Comparison of ENCODE assay signal across 8 mouse cellular contexts in the genomic region with DNA sequence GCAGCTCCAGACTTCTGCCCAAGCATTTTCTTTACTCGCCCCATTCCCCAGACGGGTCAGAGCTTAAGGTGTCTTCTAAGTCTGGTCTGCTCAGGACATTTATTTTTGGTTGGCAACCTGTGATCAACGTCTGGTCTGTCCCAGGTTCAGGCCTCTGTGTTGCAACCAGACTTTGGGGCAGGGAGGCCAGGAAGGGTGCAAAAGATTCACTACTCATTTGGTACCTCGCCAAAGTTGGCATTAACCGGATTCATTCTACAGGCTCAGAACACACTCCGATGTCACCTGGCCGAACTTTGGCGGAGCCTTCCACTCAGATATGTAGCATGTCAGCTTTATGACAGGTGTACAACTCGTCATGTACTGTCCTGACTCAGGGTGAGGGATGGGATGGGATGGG. TPM values are rescaled to one million over a fixed set of nuclear protein-coding genes. Genes with fewer than 3 reads are reported as not detected.
A peak's percentile ranks its signal among the peaks of the same experiment; 100 is the strongest.
DNase-seq lines count a peak whose midpoint lies in the region; ATAC-seq and TF ChIP-seq lines count a peak whose summit lies in the region.

No protein-coding gene starts in this region.

- H3K36me3 ChIP-seq in heart, embryonic 13.5 days: no peaks in the 10 kb centered on the region
- no peaks in the 10 kb centered on the region for H3K36me3 ChIP-seq in intestine, embryonic 14.5 days (ENCODE audit: control insufficient read depth, insufficient read depth, low read length)
- H3K36me3 ChIP-seq in midbrain, embryonic 13.5 days: no peaks in the 10 kb centered on the region

- WGBS in heart, embryonic 13.5 days: 31% methylated on average over 9 of the region's 9 CpGs
- WGBS in intestine, embryonic 14.5 days: 35% methylated on average over 9 of the region's 9 CpGs
- WGBS in midbrain, embryonic 13.5 days: 36% methylated on average over 9 of the region's 9 CpGs

- peak overlapping the region; percentile 88 for H3K4me2 ChIP-seq in heart, embryonic 13.5 days
- H3K4me2 ChIP-seq in intestine, embryonic 14.5 days (ENCODE audit: low read length): peak overlapping the region; percentile 85
- H3K4me2 ChIP-seq in midbrain, embryonic 13.5 days (replicated peaks): peak overlapping the region; percentile 68

- no peak for ATAC-seq in heart, embryonic 13.5 days (ENCODE audit: extremely low read depth, insufficient number of reproducible peaks, low FRiP score, low TSS enrichment)
- peak; percentile 11 for ATAC-seq in intestine, embryonic 14.5 days (replicated peaks; ENCODE audit: low FRiP score, low TSS enrichment, low read depth)
- ATAC-seq in midbrain, embryonic 13.5 days: peak; percentile 43

- H3K4me1 ChIP-seq in heart, embryonic 13.5 days: peaks cover 60% of the 10 kb centered on the region
- peaks cover 7% of the 10 kb centered on the region; the same call in 1 of the 2 replicates for H3K4me1 ChIP-seq in cortical plate, adult 2 months (ENCODE audit: control insufficient read depth, insufficient read depth, low read length)
- peaks cover 59% of the 10 kb centered on the region for H3K4me1 ChIP-seq in intestine, embryonic 14.5 days (replicated peaks; ENCODE audit: control insufficient read depth, insufficient read depth, low read length)
- H3K4me1 ChIP-seq in midbrain, embryonic 13.5 days (replicated peaks): peaks cover 57% of the 10 kb centered on the region

- peaks cover 3% of the 10 kb centered on the region; the same call in 1 of the 2 replicates for H3K27me3 ChIP-seq in heart, embryonic 13.5 days (replicated peaks)
- H3K27me3 ChIP-seq in intestine, embryonic 14.5 days (replicated peaks; ENCODE audit: control insufficient read depth, insufficient read depth, low read length): no peaks in the 10 kb centered on the region
- H3K27me3 ChIP-seq in midbrain, embryonic 13.5 days: peaks cover 4% of the 10 kb centered on the region; the same call in 1 of the 2 replicates

- TF ChIP-seq POLR2A in cortical plate, adult 2 months (IDR thresholded peaks at IDR 0.05; ENCODE audit: extremely low read depth, insufficient read depth, low read length): no peak

- no peaks in the 10 kb centered on the region for H3K9me3 ChIP-seq in heart, embryonic 13.5 days
- no peaks in the 10 kb centered on the region for H3K9me3 ChIP-seq in intestine, embryonic 14.5 days (ENCODE audit: control insufficient read depth, low read length)
- H3K9me3 ChIP-seq in midbrain, embryonic 13.5 days: no peaks in the 10 kb centered on the region

- no peak for TF ChIP-seq CTCF in cortical plate, adult 2 months (IDR thresholded peaks at IDR 0.05; ENCODE audit: extremely low read depth, insufficient read depth, low read length)

- peak overlapping the region; percentile 79 for H3K27ac ChIP-seq in heart, embryonic 13.5 days (replicated peaks)
- H3K27ac ChIP-seq in cortical plate, adult 2 months (ENCODE audit: insufficient read depth, low read length): peak overlapping the region; percentile 73
- H3K27ac ChIP-seq in intestine, embryonic 14.5 days (ENCODE audit: low read depth): peak overlapping the region; percentile 44
- peak overlapping the region; percentile 57 for H3K27ac ChIP-seq in midbrain, embryonic 13.5 days

- H3K4me3 ChIP-seq in heart, embryonic 13.5 days: peak overlapping the region; percentile 68
- peak overlapping the region; percentile 55 for H3K4me3 ChIP-seq in cortical plate, adult 2 months (ENCODE audit: insufficient read depth, low read length)
- peak overlapping the region; percentile 58 for H3K4me3 ChIP-seq in intestine, embryonic 14.5 days (ENCODE audit: low read depth, low read length)
- H3K4me3 ChIP-seq in midbrain, embryonic 13.5 days (replicated peaks): peak overlapping the region; percentile 54

- H3K9ac ChIP-seq in heart, embryonic 13.5 days: peak overlapping the region; percentile 86
- H3K9ac ChIP-seq in intestine, embryonic 14.5 days (ENCODE audit: low read length): 0 out of 2 replicates have a peak overlapping the region, but pooled peaks have one; percentile 61
- H3K9ac ChIP-seq in midbrain, embryonic 13.5 days (replicated peaks): 0 out of 2 replicates have a peak overlapping the region, but pooled peaks have one; percentile 70

- DNase-seq in heart, adult 18-20 months: no peak
- no peak for DNase-seq in intestine, embryonic 14.5 days (ENCODE audit: low spot score)
- DNase-seq in adrenal gland, adult (ENCODE audit: inconsistent age in 2 of 2, low spot score in 1 of 2): no peak
- DNase-seq in thymus, postnatal 4 days: no peak
- DNase-seq in c-Kit-positive CD71-positive TER-119-positive erythroid progenitor cells, embryonic 14.5 days (ENCODE audit: low spot score): no peak

RNA-seq across cellular contexts. Expression of a gene that starts 0.5 kb away (rescaled TPM):
- polyA plus RNA-seq in heart, embryonic 13.5 days (2015; fragmentation: Nextera tagmentation; extraction: Ambion mirVana): 44.8 and 53.3 TPM in 2 replicates
- total RNA-seq in heart, adult 18-20 months (2021): 10 to 100 TPM; 19.0 to 19.6 TPM
- polyA plus RNA-seq in cortical plate, adult 2 months (2012; rRNA removed): 88.0 and 94.9 TPM in 2 replicates
- 55.9 and 58.2 TPM in 2 replicates for polyA plus RNA-seq in intestine, embryonic 14.5 days (2014; fragmentation: Nextera tagmentation; extraction: Ambion mirVana)
- polyA plus RNA-seq in midbrain, embryonic 13.5 days (2015; fragmentation: Nextera tagmentation; extraction: Ambion mirVana): 40.2 and 43.0 TPM in 2 replicates

RNA-seq across cellular contexts. Expression of a gene that starts 0.7 kb away (rescaled TPM):
- 7.4 and 7.7 TPM in 2 replicates for polyA plus RNA-seq in heart, embryonic 13.5 days (2015; fragmentation: Nextera tagmentation; extraction: Ambion mirVana)
- 1 to 10 TPM; 8.5 to 8.6 TPM for total RNA-seq in heart, adult 18-20 months (2021)
- polyA plus RNA-seq in cortical plate, adult 2 months (2012; rRNA removed): 37.9 and 42.8 TPM in 2 replicates
- 25.7 and 27.2 TPM in 2 replicates for polyA plus RNA-seq in intestine, embryonic 14.5 days (2014; fragmentation: Nextera tagmentation; extraction: Ambion mirVana)
- polyA plus RNA-seq in midbrain, embryonic 13.5 days (2015; fragmentation: Nextera tagmentation; extraction: Ambion mirVana): 5.8 and 6.0 TPM in 2 replicates

RNA-seq across cellular contexts. Expression of a gene that starts 5.1 kb away (rescaled TPM):
- 82.0 and 85.0 TPM in 2 replicates for polyA plus RNA-seq in heart, embryonic 13.5 days (2015; fragmentation: Nextera tagmentation; extraction: Ambion mirVana)
- total RNA-seq in heart, adult 18-20 months (2021): 10 to 100 TPM; 61.1 to 63.2 TPM
- polyA plus RNA-seq in cortical plate, adult 2 months (2012; rRNA removed): 304 and 306 TPM in 2 replicates
- 55.3 and 73.4 TPM in 2 replicates for polyA plus RNA-seq in intestine, embryonic 14.5 days (2014; fragmentation: Nextera tagmentation; extraction: Ambion mirVana)
- polyA plus RNA-seq in midbrain, embryonic 13.5 days (2015; fragmentation: Nextera tagmentation; extraction: Ambion mirVana): 280 and 309 TPM in 2 replicates

RNA-seq across cellular contexts. Expression of a gene that starts 9.8 kb away (rescaled TPM):
- polyA plus RNA-seq in heart, embryonic 13.5 days (2015; fragmentation: Nextera tagmentation; extraction: Ambion mirVana): 25.7 and 27.2 TPM in 2 replicates
- 10 to 100 TPM; 26.1 to 26.8 TPM for total RNA-seq in heart, adult 18-20 months (2021)
- 10.7 and 12.1 TPM in 2 replicates for polyA plus RNA-seq in cortical plate, adult 2 months (2012; rRNA removed)
- polyA plus RNA-seq in intestine, embryonic 14.5 days (2014; fragmentation: Nextera tagmentation; extraction: Ambion mirVana): 38.6 and 39.8 TPM in 2 replicates
- 23.6 and 24.4 TPM in 2 replicates for polyA plus RNA-seq in midbrain, embryonic 13.5 days (2015; fragmentation: Nextera tagmentation; extraction: Ambion mirVana)

RNA-seq across cellular contexts. Expression of a gene that starts 17.8 kb away (rescaled TPM):
- polyA plus RNA-seq in heart, embryonic 13.5 days (2015; fragmentation: Nextera tagmentation; extraction: Ambion mirVana): 0.19 and 0.31 TPM in 2 replicates
- total RNA-seq in heart, adult 18-20 months (2021): not detected
- polyA plus RNA-seq in cortical plate, adult 2 months (2012; rRNA removed): 18.7 and 19.0 TPM in 2 replicates
- polyA plus RNA-seq in intestine, embryonic 14.5 days (2014; fragmentation: Nextera tagmentation; extraction: Ambion mirVana): 0.08 and 0.41 TPM in 2 replicates
- 0.63 and 0.75 TPM in 2 replicates for polyA plus RNA-seq in midbrain, embryonic 13.5 days (2015; fragmentation: Nextera tagmentation; extraction: Ambion mirVana)
